Mouse (Mus musculus) layer of hippocampus, postnatal 10 days (tissue): ENCODE results near the gene Ablim2. TPM values are rescaled to one million over a fixed set of nuclear protein-coding genes. Genes with fewer than 3 reads are reported as not detected.
A peak's percentile ranks its signal among the peaks of the same experiment; 100 is the strongest.

Experiments used
- DNase-seq, 2 experiments: peaks; one replicate each; pipeline ENCODE4 v3.0.0; 2021; ENCODE audit warnings: low spot score in 2 of 2
- total RNA-seq, 2 experiments: library from RNA; stranded (reverse); gene quantifications; 2 replicates each; pipeline ENCODE4 v1.2.3; 2021

The Ablim2 gene
- total RNA-seq, 2 experiments from 2014 or later, result 66.2 to 73.0 TPM

- DNase-seq, result no peak
Measured at GRCm38 (mm10) chr5:35768525-35768924, 10.8 kb downstream of the Ablim2 start.

DNA sequence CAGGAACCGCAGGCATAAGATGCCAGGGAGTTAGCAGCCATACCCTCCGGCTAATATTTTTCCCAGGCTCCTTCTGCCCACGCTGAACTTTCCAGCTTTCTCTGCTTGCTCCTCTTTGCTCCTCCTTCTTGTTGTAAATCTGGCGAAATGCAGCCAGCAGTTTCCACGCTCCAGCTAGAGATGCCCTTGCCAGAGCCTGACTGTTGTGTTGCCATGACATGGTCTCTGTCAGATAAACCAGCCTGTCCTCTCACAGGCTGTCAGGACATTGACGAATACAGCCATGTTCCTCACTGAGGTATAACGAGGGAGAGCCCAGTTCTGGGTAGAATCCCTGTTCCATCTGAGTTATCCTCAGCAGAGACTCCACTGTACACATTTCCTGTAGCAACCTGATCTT lies 11.3 kb downstream of the Ablim2 start:
- no peak for DNase-seq

DNA sequence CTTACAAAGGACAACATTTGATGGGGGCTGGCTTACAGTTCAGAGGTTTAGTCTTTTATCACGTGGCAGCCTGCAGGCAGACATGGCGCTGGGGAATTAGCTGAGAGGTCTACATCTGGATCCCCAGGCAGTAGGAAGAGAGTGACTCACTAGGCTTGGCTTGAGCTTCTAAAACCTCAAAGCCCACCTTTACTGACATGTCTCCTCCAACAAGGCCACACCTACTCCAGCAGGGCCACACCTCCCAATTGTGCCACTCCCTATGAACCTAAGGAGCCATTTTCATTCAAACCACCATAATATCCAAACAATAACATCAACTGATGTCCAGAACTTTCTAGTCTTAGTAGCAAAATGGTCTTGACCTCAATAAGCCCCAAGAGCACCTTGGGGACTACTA lies 12.6 kb downstream of the Ablim2 start:
- DNase-seq, result no peak

- DNase-seq, result no peak
Measured at GRCm38 (mm10) chr5:35770891-35771663, 13.4 kb downstream of the Ablim2 start.

GRCm38 (mm10) chr5:35773274-35774136 lies 15.8 kb downstream of the Ablim2 start:
- no peak for DNase-seq

- no peak for DNase-seq
Measured at GRCm38 (mm10) chr5:35774137-35774424, 16.4 kb downstream of the Ablim2 start.

- DNase-seq, result no peak
Measured at GRCm38 (mm10) chr5:35781116-35781515, 23.4 kb downstream of the Ablim2 start.

GRCm38 (mm10) chr5:35782648-35783180 lies 25.0 kb downstream of the Ablim2 start:
- DNase-seq, result no peak

GRCm38 (mm10) chr5:35785853-35786252 lies 28.2 kb downstream of the Ablim2 start:
- DNase-seq, result no peak

GRCm38 (mm10) chr5:35787847-35788246 lies 30.2 kb downstream of the Ablim2 start:
- no peak for DNase-seq

DNA sequence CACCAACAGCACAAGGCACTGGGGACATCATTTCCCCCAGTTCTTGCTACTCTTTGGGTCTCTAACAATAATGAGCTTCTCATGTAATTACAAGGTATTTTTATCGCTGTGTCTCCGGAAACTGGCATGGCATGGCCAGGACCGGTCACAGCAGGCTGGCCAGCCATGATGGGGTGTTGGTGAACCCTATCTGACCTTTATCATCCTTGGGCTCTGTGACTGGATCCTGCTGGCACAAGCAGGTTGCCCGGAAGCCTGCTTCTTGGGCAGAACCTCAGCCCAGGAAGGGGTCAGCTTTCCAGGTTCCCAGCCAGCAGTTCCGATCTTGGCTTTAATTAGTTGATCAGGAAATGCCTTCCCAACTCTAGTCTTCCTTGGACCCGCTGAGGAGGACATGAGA lies 31.0 kb downstream of the Ablim2 start:
- no peak for DNase-seq

GRCm38 (mm10) chr5:35789697-35790096 lies 32.0 kb downstream of the Ablim2 start:
- DNase-seq, result no peak

DNA sequence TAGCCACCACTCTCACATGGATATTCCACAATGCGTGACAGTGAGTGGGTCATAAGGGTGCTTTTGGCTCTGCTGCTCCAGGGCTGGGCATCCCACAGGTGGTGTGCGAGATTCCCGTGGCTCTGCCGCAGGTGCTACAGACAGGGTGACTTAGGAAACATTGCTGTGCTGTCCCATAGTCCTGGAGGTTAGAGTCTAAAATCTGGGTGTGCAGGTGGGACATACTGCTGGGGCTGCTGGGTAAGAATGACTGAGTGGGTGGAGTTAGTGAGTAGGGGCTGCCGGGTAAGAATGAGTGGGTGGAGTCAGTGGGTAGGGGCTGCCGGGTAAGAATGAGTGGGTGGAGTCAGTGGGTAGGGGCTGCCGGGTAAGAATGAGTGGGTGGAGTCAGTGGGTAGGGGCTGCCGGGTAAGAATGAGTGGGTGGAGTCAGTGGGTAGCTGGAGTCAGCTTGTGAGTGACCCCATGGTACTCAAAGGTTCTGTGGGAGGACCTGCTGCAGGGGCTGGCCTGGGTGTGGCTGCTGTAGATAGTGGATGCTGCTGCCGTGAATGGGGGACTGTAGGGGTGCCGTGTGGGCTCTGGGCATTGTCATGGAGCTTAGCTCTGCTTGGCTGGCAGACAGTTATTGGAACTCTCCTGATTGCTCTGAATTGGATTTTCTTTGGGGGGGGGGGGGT lies 32.8 kb downstream of the Ablim2 start:
- DNase-seq, result no peak

DNA sequence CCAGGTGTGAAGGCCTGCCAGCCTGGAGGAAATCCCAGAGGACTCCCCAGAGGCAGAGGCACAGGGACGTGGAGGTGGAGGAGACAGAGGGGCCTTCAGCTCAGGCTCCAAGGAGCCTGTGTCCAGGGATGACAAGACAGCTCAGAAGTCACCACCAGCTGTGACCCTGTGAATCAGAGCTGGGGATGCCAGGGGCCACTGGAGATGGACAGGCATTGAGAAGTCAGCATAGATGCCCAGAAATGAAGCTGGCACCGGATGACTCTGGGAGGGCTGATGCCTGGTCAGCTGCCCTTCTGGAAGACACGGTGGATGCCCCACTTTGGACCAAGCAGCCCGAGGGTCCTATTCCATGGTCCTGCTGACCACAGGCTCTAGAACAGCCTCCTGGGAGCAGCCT lies 36.3 kb downstream of the Ablim2 start:
- no peak for DNase-seq

GRCm38 (mm10) chr5:35794942-35795341 lies 37.3 kb downstream of the Ablim2 start:
- DNase-seq, result no peak

GRCm38 (mm10) chr5:35795481-35796048 lies 37.9 kb downstream of the Ablim2 start:
- DNase-seq, result peak; percentile 72 to 80

DNA sequence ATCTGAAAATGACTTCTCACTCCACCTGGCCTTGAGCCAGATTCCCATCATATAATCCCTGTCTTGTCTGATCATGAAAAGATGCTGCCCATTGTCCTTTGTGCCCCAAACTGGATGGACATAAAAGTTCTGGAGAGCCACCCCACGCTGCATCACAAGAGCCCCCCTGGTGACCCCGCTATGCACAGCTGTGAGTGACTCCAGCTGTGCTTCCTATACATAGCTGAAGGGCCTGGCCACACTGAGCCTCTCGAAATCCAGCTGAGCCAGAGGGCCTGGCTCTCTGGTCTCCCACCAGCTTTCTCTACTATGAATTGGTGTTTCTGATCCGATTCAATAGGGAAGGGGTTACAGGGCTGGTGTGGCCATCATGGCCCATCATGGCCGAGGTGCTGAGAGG lies 38.5 kb downstream of the Ablim2 start:
- DNase-seq, result no peak

- DNase-seq, result no peak
Measured at GRCm38 (mm10) chr5:35799090-35799489, 41.4 kb downstream of the Ablim2 start.

DNA sequence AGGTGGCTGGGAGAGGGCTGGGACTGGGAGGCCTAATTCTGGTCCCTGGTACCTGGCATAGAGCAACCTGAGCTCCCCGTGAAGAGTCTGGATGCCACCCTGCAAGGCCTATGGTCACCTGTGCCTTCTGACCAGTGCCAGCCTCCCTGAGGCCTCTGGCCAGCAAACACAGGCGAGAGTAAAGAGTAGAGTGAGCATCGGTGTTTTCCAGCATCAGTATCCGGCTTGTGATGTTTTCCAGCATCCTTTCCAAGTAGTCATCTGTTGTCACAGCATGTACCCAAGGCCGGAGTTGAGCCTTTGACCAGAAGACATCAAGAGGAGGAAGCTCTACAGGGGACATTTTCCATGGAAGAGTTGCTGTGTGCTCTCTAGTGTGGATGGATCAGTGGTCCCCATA lies 45.7 kb downstream of the Ablim2 start:
- DNase-seq, result no peak

GRCm38 (mm10) chr5:35804685-35805084 lies 47.0 kb downstream of the Ablim2 start:
- DNase-seq, result no peak

GRCm38 (mm10) chr5:35805209-35805608 lies 47.5 kb downstream of the Ablim2 start:
- no peak for DNase-seq
